Mouse (Mus musculus) thymus, adult 18-20 months (tissue): ENCODE data around the gene Trp53.

Source experiments
- DNase-seq, 2 experiments: peaks; one replicate each; pipeline ENCODE4 v3.0.0; 2022; ENCODE audit warnings: mixed read lengths in 2 of 2

Gene Trp53

GRCm38 (mm10) chr11:69632284-69633089 is 52.3 kb downstream of the Trp53 start, which contains the start of gene Fxr2:
Gene Fxr2 (plus strand): TSS chr11:69632990.
- DNase-seq, result peak; percentile 100

- peak; percentile 53 to 64 for DNase-seq
Observed at GRCm38 (mm10) chr11:69633128-69633866, 53.1 kb downstream of the Trp53 start.

GRCm38 (mm10) chr11:69635471-69635870 is 55.3 kb downstream of the Trp53 start:
- no peak for DNase-seq
